Mouse (Mus musculus) heart, postnatal 0 days (tissue): ENCODE results near the gene Casp9. TPM values are rescaled to one million over a fixed set of nuclear protein-coding genes. Genes with fewer than 3 reads are reported as not detected.

Experiments
- ATAC-seq: fragments of 200-750 bp; cut with Nextera tagmentation; 2 replicates; pipeline ENCODE4 v1.8.0; 2017; ENCODE audit warnings: low read depth, moderate number of reproducible peaks, moderate library complexity; ENCODE audit not compliant: insufficient read depth
- DNase-seq: peaks from one replicate; pipeline ENCODE4 v3.0.0-alpha.2; 2016; ENCODE audit warnings: low spot score
- H3K27ac ChIP-seq: fragments of 300-500 bp; sonication (generic); 2 replicates; pipeline ENCODE4 v1.5.1; 2014; ENCODE audit warnings: low read depth, mild to moderate bottlenecking
- H3K27me3 ChIP-seq: fragments of 300-500 bp; sonication (generic); 2 replicates; pipeline ENCODE4 v1.6.1; 2014; ENCODE audit warnings: low read length, mixed read lengths; ENCODE audit not compliant: control insufficient read depth, insufficient read depth
- H3K36me3 ChIP-seq: fragments of 300-500 bp; sonication (generic); replicated peaks from 2 replicates; pipeline ENCODE4 v1.6.1; 2014; ENCODE audit warnings: low read length, mixed read lengths; ENCODE audit not compliant: control insufficient read depth, insufficient read depth
- H3K4me1 ChIP-seq: fragments of 300-500 bp; sonication (generic); 2 replicates; pipeline ENCODE4 v1.6.1; 2014; ENCODE audit warnings: antibody characterized with exemption; ENCODE audit not compliant: control insufficient read depth, insufficient read depth
- H3K4me2 ChIP-seq: fragments of 300-500 bp; sonication (generic); 2 replicates; pipeline ENCODE4 v1.6.1; 2014; ENCODE audit warnings: low read depth, mild to moderate bottlenecking, low read length, moderate library complexity
- H3K4me3 ChIP-seq: fragments of 300-500 bp; sonication (generic); 2 replicates; pipeline ENCODE4 v1.5.1; 2014; ENCODE audit warnings: low read depth, low read length
- H3K9ac ChIP-seq: fragments of 300-500 bp; sonication (generic); replicated peaks from 2 replicates; pipeline ENCODE4 v1.6.1; 2014; ENCODE audit warnings: low read depth, low read length, mixed read lengths
- H3K9me3 ChIP-seq: fragments of 300-500 bp; sonication (generic); replicated peaks from 2 replicates; pipeline ENCODE4 v1.6.1; 2016; ENCODE audit warnings: low read length; ENCODE audit not compliant: control insufficient read depth
- CTCF ChIP-seq: IDR thresholded peaks from 2 replicates; pipeline ENCODE4 v1.5.1; 2016; ENCODE audit warnings: antibody characterized with exemption, control low read depth, low read depth
- EP300 ChIP-seq: IDR thresholded peaks from 2 replicates; pipeline ENCODE4 v1.6.1; 2016; ENCODE audit warnings: antibody characterized with exemption, low read depth
- WGBS: fragments of 180-500 bp; shearing (Covaris S2); extraction: QIAGEN DNeasy Blood & Tissue Kit; methylation state at CpG from one replicate; pipeline ENCODE4 v1.1.7; 2014; 5-methylcytosine and 5-hydroxymethylcytosine counted together
- polyA plus RNA-seq: library from polyadenylated mRNA; unstranded; fragments of >200 nt; fragmentation: Nextera tagmentation; extraction: Ambion mirVana; gene quantifications from 2 replicates; pipeline ENCODE4 v1.2.1, GENCODE M21; 2015
- total RNA-seq: library from RNA; depleted of rRNA; stranded (reverse); fragments of >200 nt; gene quantifications from 2 replicates; pipeline ENCODE4 v1.2.3, GENCODE M21; 2014; ENCODE audit warnings: low replicate concordance

Gene Casp9
- total and polyA plus RNA-seq, 2 experiments from 2014 or later: 12.8 to 26.0 TPM

- H3K4me2 ChIP-seq: no peak overlapping the region
- no peaks in the 10 kb centered on the region for H3K36me3 ChIP-seq
- no peaks in the 10 kb centered on the region for H3K4me1 ChIP-seq
- no peak for DNase-seq
- no peak overlapping the region for H3K4me3 ChIP-seq
- H3K9me3 ChIP-seq: no peaks in the 10 kb centered on the region
- no peaks in the 10 kb centered on the region for H3K27me3 ChIP-seq
- H3K9ac ChIP-seq: no peak overlapping the region
- no peak for TF ChIP-seq EP300
- TF ChIP-seq CTCF: no peak
- H3K27ac ChIP-seq: no peak overlapping the region
- ATAC-seq: no peak
- 53% methylated on average over 5 of the region's 5 CpGs for WGBS
Observed at GRCm38 (mm10) chr4:141834536-141835095, 41.2 kb downstream of the Casp9 start.

GRCm38 (mm10) chr4:141845999-141846398 is 52.6 kb downstream of the Casp9 start, which contains the start of gene Ctrc:
Gene Ctrc (minus strand): TSS chr4:141846359.
- Histone ChIP-seq H3K9me3 (no peaks in the 10 kb centered on the region), H3K27me3 (no peaks in the 10 kb centered on the region), H3K4me2 (no peak within 1 kb of the TSS), H3K27ac (no peak within 1 kb of the TSS), H3K4me1 (no peaks in the 10 kb centered on the region), H3K4me3 (no peak within 1 kb of the TSS), H3K9ac (no peak within 1 kb of the TSS), H3K36me3 (no peaks in the 10 kb centered on the region)
- no peak for ATAC-seq
- TF ChIP-seq EP300 (no peak), CTCF (no peak)
- DNase-seq: no peak
- WGBS: 76% methylated on average over 6 of the region's 6 CpGs

- 0 out of 2 replicates have a peak, but pooled peaks cover under 1% of the 10 kb centered on the region for H3K36me3 ChIP-seq
- no peak overlapping the region for H3K4me3 ChIP-seq
- no peak overlapping the region for H3K9ac ChIP-seq
- no peak for ATAC-seq
- no peak overlapping the region for H3K27ac ChIP-seq
- no peaks in the 10 kb centered on the region for H3K4me1 ChIP-seq
- H3K27me3 ChIP-seq: no peaks in the 10 kb centered on the region
- 64% methylated on average over 9 of the region's 9 CpGs for WGBS
- no peaks in the 10 kb centered on the region for H3K9me3 ChIP-seq
- TF ChIP-seq EP300 (no peak), CTCF (peak; percentile 84)
- H3K4me2 ChIP-seq: no peak overlapping the region
- no peak for DNase-seq
Observed at GRCm38 (mm10) chr4:141853437-141853836, 60.0 kb downstream of the Casp9 start.

- 16% methylated on average over 10 of the region's 10 CpGs for WGBS
- H3K4me1 ChIP-seq: no peaks in the 10 kb centered on the region
- H3K27ac ChIP-seq: peak overlapping the region; percentile 27; the same call in 1 of the 2 replicates
- no peak overlapping the region for H3K4me3 ChIP-seq
- TF ChIP-seq CTCF (peak; percentile 97), EP300 (no peak)
- H3K9ac ChIP-seq: no peak overlapping the region
- H3K4me2 ChIP-seq: no peak overlapping the region
- peaks cover 26% of the 10 kb centered on the region for H3K36me3 ChIP-seq
- ATAC-seq: peak; percentile 73
- DNase-seq: peak; percentile 72
- no peaks in the 10 kb centered on the region for H3K9me3 ChIP-seq
- H3K27me3 ChIP-seq: no peaks in the 10 kb centered on the region
Observed at GRCm38 (mm10) chr4:141857422-141857930, 64.1 kb downstream of the Casp9 start.

GRCm38 (mm10) chr4:141858501-141858900 is 65.1 kb downstream of the Casp9 start:
- no peak for DNase-seq

More at GRCm38 (mm10) chr4:141858501-141858900, 65.1 kb downstream of the Casp9 start:
- WGBS: 89% methylated on average over 20 of the region's 20 CpGs
- TF ChIP-seq CTCF (no peak), EP300 (no peak)
- Histone ChIP-seq H3K4me3 (no peak overlapping the region), H3K27me3 (no peaks in the 10 kb centered on the region), H3K27ac (no peak overlapping the region), H3K9ac (no peak overlapping the region), H3K4me1 (peaks cover 5% of the 10 kb centered on the region; the same call in 1 of the 2 replicates), H3K9me3 (no peaks in the 10 kb centered on the region), H3K4me2 (no peak overlapping the region), H3K36me3 (peaks cover 26% of the 10 kb centered on the region)
- ATAC-seq: no peak
